Mouse (Mus musculus): Measurements from ENCODE around the gene Bhmt2.

- no peak for TF ChIP-seq CTCF (IDR thresholded peaks at IDR 0.05; ENCODE audit: borderline replicate concordance, control insufficient read depth, extremely low read depth, insufficient read depth, low read length, poor library complexity)
- no peak for TF ChIP-seq POLR2A (IDR thresholded peaks at IDR 0.05; ENCODE audit: control insufficient read depth, extremely low read depth, insufficient read depth, low read length, poor library complexity)
Measured at GRCm38 (mm10) chr13:93673296-93673695, 806 bp downstream of the Bhmt2 start.
